Mouse (Mus musculus) liver, embryonic 14.5 days (tissue): ENCODE data around the gene Lsm7.

ENCODE experiments used
- CTCF ChIP-seq: IDR thresholded peaks from 2 replicates; pipeline ENCODE4 v1.5.1; 2016; ENCODE audit warnings: antibody characterized with exemption, low read depth, control low read depth
- EP300 ChIP-seq: IDR thresholded peaks from 2 replicates; pipeline ENCODE4 v1.6.1; 2016; ENCODE audit warnings: antibody characterized with exemption, low read depth

GRCm38 (mm10) chr10:80904709-80905108 is 49.7 kb upstream of the Lsm7 start:
- no peak for TF ChIP-seq CTCF
- TF ChIP-seq EP300, result no peak
